Mouse (Mus musculus): ENCODE results near the gene Gpsm2.
"Not testable (repeated sequence)": the region's sequence is repeated elsewhere in the genome, so short reads cannot be mapped to it uniquely, and the experiment has no call there.

Gpsm2 gene

GRCm38 (mm10) chr3:108653710-108654379, 68.3 kb downstream of the Gpsm2 start, which contains the start of gene Clcc1:
TSS of gene Clcc1 (plus strand) at chr3:108653913.
- DNase-seq: peak; percentile 93

GRCm38 (mm10) chr3:108652866-108653642, 69.1 kb downstream of the Gpsm2 start:
- DNase-seq: no peak

GRCm38 (mm10) chr3:108647681-108648080, 74.4 kb downstream of the Gpsm2 start:
- DNase-seq: not testable (repeated sequence)

- peak; percentile 13 for DNase-seq
Observed at GRCm38 (mm10) chr3:108646036-108646435, 76.1 kb downstream of the Gpsm2 start.

- no peak for DNase-seq
Observed at GRCm38 (mm10) chr3:108644856-108645255, 77.3 kb downstream of the Gpsm2 start.

GRCm38 (mm10) chr3:108640998-108641397, 81.1 kb downstream of the Gpsm2 start:
- DNase-seq: no peak

- DNase-seq: no peak
Observed at GRCm38 (mm10) chr3:108639412-108639811, 82.7 kb downstream of the Gpsm2 start.

GRCm38 (mm10) chr3:108634761-108635160, 87.3 kb downstream of the Gpsm2 start:
- DNase-seq: no peak
